Mouse (Mus musculus): ENCODE results near the gene Cgnl1. TPM values are rescaled to one million over a fixed set of nuclear protein-coding genes. Genes with fewer than 3 reads are reported as not detected.

Cgnl1 gene
- total RNA-seq, 2 experiments from 2014 or later, result 6.6 to 12.2 TPM

DNA sequence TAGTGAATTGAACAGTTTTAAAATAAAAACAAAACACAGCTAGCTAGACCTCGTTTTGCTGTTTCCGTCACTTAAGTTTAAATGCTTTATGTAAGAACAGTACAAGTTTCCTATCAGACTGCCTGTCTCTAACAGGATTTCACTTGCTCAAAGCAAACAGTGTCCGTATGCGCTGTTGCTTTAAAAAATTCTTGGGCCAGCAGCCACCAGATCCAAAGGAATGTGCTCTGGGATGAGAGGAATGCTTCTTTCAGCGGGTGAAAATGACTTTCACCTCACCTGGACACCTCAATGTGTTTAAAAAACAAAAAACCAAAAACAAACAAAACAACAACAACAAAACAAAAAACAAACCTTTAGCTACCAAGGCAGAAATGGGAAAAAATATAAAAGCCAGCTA lies 54.4 kb downstream of the Cgnl1 start:
- DNase-seq, result no peak

DNA sequence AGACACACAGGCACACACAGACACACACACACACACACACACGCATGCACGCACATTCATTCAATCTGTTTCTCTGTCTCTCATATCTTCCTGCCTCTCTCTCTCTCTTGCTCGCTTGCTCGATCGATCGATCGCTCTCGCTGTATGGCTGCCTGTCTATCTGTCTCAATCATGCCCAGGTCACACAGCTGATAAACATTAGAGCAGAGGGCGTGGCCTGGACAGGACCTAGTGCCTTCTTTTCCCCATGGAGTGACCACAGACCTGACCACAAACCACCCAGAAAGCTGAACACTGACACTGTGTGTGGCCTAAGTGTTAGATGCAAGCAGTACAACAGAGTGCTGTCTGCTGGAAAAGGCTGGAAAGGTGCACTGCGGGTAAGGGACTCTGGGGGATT lies 60.6 kb downstream of the Cgnl1 start:
- no peak for DNase-seq

DNA sequence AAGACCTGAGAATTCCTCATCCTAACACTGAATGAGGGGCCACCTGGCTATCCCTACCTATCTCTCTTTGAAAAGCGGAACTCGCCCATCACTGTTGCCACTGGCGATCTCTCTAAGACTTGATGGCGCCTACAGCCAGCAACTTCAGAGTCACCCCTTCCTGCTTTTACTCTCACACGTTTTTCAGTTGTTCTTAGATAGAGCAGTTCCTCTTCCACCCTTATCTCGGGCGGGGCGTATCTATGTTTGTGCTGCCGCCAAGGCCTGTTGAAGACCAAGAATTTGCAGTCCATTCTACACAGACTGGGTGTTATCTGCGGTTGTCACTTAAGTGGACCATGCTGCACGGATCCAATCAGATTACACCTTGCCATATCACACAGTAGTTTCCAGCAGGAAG lies 62.2 kb downstream of the Cgnl1 start:
- DNase-seq, result no peak

DNA sequence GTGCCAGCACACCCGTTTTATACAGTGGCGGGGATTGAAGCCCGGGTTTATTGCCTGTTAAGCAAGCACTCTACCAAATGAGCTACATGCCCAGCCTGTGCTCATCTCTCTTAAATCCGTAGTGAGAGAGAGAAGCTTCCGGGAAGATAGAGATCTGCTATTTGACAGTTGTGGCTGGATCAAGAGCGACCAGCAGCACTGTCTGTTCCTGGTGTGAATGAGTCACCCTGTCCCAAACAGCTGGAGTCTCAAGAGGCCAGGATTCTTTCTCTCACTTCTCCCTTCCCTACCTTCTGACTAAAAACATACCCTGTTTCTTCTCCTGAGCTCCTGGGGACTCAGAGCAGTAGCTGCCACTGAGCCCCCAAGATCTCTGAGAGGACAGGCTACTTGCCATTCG lies 63.4 kb downstream of the Cgnl1 start:
- no peak for DNase-seq

DNA sequence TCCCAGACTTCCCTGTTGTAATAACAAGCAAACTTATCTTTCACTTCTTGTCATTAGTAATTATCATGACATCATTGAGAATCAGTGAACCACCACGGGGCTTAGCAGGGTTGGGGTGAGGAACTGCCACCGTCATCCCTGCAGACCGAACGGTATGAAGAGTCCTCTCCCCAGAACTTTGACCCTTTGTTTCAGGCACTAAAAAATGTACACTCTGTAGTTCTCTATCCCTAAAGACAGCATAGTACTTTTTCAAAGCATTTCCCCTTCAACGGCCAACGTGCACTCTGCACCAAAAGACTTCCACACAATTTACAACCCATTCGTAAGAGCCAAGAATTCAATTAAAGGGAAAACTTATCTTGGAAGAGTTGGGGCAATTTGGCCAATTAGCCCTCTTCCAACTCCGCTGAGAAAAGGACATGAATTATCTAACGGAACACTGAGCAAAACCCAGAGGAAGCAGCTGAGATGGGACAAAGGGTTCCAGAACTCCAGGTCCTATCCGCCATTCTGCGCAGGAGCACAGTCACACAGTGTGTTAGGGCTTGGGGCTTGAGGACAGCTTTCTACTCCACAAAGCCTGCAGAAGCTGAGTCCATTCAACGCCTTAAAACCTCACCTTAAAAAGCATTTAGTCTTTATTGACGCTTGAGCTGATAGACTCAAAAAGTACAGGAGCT lies 66.9 kb downstream of the Cgnl1 start:
- DNase-seq, result no peak

DNA sequence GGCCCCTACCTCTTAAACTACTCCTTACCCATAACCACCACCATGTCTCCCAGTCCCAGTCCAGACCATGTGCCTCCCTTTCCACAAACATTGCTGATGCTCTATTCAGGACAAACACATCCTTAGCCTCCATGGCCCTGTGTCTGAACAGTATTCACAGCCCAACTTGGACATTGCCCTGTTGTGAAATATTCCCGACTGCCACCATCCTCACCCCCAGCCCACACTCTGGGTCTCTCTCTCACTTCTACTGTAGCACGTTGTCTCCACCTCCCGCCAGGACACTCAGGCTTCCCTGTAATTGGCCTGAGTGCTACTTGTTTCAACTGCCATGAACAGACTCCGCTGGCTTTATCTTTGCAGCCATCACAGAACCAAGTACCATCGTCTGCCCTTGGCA lies 72.3 kb downstream of the Cgnl1 start:
- no peak for DNase-seq

DNA sequence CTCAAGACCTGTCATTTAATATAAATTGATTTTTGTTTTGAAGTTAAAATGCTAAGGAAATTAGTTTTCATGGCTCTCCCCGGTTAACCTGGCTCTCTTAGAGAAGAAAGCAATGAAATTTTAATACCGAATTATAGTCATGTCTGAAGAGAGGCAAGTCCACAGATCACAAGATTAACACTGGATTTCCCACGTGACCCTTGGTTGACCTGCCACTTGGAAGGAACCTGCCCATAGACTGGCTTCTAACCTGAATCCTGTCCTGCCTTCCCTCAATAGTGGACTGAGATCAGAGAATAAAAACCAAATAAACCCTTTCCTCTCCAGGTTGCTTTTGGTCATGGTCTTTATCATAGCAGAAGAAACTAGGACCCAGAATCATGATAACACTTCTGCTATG lies 73.3 kb downstream of the Cgnl1 start:
- no peak for DNase-seq

DNA sequence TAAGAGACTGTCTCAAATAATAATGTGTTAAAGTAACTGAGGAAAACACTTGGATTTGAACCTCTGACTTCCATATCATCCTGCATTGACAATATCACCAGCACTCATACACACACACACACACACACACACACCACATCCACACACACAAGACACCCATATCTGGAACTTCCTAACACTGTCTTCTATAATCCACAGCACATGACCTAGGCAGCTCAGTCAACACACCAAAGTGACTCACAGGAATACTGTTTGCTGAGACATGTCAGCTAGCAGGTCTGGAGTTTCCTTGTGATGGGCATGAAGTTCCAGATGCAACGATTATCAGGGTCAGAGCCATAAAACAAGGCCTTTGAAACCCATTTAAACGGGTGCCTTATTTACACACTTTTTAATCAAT lies 74.2 kb downstream of the Cgnl1 start:
- no peak for DNase-seq

DNA sequence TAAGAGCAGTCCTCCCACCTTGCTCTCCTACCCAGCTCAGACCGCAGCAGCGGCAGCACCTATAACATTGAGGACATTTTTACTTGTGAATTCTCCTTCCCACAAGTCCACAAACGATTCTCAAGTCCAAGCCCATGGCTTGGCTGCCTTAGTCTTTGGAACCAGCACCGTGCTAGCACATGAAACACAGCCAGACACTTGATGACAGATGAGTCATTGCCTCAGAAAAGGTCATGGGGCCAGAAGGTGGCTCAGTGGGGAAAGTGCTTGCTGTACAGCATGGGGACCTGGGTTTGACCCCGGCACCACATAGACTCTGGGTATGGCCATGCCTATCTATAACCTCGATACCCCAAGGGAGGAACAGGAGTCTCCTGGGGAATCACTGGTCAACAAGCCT lies 74.6 kb downstream of the Cgnl1 start:
- DNase-seq, result peak; percentile 62

DNA sequence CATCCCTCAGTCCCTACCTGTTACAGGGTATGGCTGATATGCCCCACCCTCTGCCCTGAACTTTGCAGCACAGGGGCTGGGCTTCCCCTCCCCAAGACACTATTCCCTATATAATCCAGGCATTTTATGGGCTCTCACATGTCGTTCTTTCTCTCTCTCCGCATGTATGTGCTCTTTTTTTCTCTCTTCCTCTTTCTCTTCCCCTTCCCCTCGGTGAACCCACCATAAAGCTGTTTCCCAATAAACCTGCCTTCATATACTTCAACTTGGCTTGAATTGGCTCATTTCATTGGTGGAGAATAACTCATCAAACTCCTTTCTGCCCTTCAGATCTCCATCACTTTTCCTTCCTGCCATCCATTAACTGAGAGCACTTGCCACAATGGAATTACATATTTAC lies 76.3 kb downstream of the Cgnl1 start:
- DNase-seq, result no peak

DNA sequence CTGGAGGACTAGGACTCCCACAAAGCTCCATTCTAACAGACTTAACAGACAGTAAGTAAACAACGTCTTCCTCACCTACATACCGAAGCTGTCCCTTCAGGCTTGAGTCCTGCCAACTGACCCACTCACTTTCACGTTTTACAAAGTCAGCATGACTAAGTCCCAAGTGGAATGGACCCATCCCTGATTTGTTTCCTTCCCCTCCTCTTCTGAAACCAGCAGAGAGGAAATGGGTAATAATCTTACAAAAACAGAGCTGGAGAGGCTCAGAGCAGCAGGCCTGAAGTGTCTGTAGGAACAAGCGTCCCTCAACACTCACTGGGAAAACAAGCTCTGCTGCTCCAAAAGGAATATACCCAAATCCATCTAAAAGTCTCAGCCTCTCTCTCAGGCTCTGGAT lies 77.2 kb downstream of the Cgnl1 start:
- no peak for DNase-seq

DNA sequence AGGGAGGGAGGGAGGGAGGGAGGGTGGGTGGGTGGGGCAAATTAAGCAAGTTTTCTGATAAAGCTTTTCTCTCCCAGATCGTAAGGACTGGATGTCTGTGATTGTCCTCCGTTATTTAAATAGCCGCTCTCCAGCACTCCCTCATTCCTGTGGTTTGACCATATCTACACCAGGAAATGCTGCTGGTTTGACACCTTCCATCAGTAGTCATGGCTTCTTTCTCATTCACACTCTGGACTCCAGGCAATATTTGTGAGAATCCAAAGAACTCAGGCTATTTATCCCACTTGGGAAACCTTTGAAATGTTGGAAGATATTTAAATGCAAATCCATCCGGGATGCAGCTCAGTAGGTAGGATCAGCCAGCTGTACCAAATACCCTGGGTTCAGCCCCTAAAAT lies 77.6 kb downstream of the Cgnl1 start:
- no peak for DNase-seq

DNA sequence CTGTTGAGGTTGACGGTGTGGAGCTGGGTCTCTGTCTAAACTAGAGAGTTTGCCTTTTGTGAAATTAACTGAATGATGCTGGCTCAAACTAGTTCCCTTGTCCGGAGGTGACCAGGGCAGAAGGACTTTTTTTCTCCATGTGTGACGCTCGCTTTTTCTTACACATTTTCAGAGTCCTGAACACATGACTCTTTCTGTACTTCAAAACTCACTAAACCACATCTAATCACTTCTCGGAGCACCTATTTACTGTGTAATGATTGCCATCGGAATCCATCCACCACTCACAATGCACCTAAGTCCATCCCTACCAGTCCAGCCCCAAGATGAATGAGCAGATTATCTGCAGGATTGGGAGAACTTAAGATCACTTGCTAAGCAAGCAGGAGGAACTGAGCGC lies 79.2 kb downstream of the Cgnl1 start:
- no peak for DNase-seq

DNA sequence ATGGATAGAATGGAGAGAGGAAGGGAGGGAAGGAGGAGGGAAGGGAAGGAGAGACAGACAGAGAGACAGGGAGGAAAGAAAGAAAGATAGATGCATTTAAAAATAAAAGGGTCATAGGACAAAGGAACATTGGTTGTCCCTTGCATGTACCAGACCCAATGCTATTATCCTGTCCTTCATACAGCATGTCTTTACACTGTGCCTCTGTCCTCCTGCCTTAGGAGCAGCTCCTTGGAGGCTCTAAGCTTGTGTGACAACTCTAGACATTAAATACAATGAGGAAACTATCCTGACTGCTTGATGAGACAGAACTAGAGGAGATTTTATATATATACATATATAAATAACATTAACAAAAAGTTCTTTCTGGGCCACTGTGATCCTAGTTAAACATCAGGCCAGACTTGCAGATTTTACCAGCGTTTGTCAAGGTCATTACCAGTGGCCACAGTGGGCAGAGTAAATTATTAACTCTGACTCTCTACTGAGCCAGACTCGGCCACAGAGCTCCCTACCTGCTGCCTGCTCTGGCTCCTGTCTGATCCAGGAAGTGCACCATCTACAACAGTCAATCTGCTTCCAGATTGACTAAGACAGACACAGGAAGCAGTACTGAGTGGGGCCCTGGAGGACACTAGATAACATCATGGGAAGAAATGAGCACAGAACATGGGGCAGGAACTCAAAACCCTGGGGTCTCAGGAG lies 81.9 kb downstream of the Cgnl1 start:
- DNase-seq, result no peak

DNA sequence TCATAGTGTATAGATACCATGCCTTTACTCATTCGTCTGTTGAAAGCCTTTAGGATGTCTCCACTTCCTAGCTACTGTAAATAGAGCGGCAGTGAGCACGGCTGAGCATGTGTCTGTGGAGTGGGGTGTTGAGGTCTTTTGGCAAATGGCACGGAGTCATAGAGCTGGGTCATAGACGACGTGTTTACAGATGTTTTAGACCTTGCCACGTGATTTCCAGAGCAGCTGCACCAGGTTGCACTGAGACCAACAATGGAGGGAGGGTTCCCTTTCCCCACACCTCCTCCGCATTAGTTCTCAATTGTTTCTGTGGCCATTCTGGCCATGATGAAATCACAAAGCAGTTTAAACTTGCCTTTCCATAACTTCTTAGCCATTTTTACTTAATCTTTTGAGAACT lies 84.9 kb downstream of the Cgnl1 start:
- no peak for DNase-seq

DNA sequence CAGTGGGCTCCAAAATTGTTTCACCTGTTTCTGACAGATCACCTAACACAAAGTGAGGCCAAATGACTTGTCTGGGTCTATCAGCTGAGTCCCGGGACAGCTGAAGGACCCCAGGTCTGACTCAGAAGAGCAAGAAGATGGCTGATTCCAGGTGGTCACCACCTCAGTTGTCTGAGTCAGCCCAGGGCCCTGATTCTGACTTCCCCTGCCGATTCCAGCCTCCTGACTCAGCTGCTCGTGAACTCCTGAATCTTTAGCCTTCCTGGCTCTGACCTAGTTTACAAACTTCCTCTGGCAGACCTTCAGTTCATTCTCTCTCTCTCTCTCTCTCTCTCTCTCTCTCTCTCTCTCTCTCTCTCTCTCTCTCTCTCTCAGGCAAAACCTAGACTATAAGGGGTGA lies 86.6 kb downstream of the Cgnl1 start:
- DNase-seq, result no peak

DNA sequence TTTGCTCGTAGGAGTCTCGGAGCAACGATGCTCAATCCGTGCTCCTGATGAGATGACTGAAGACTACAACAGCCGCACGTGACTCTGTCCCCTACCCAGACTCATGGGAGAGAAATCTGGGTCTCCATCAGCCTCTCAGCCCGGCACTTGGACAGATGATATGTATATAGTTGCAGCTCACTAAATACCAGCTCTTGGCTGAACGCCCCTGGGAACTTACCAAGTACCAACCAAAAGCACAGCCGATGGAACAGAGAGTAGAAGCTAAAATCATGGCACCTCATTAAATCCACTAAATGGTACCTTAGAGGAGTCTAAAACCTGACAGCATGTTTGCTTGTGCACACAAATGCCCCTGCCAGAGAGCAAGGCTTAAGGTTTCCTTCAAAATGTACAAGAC lies 91.0 kb downstream of the Cgnl1 start:
- DNase-seq, result no peak

DNA sequence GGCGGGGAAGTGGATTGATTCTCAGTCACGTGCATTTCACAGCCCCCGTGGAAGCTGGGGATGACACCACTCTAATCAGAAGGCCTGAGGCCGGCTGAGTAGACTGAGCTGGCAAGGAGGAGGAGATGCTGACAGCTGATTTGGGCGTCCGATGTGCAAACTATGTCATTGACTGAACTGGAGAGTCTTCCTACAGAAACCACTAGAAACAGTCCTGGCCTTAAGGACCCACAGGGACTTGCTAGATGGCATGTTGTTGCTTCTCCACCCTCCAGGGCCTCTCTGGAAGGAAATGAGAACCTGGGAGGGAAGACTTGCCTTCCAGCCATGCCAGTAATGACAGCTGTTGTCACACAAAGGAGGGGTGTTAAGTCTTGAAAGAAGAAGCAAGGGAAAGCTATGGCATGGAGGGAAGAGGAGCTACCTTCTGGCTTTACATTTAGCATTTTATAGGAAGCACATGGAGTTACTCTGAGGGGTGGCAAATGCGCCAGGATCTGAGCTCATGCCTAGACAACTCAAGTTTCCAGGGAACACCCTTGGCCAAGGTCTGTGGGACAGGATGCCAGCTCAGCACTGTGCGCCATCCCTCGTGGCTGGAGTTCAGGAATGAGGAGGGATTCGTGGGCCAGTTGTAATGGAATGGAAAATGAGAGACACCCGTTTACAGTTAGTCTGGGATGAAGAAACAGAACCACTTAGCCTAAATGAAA lies 92.1 kb downstream of the Cgnl1 start:
- DNase-seq, result peak; percentile 79

DNA sequence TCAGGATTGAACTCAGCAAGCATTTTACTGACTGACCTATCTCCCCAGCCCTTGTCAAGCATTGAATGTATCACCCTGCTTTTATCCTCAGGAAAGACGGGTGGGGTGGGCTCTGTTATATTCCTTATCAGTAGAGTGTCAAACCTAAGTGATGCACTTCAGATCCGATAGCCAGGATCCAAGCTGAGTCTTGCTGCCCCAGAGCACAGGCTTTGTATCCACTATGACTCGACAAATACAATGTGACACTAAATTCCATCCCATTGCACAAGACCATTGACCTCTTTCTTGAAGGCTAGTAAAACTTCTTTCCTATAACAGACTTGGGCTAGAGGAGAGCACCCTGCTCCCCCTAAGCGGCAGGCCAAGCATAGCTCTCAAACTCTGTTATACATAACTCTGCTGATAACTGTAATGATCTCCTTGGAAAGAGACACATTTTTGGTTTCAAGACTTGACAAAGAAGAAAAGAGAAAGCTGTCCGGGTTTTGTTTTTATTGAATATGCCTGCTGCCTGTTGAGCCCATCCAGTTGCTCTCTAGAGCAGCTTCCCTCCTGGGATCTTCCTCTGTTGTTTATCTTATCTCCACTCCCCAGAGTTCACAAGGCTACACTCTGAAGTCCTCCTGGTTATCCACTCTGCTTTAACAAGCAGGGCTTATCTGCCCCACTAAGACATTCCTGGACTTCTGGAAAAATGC lies 94.3 kb downstream of the Cgnl1 start:
- DNase-seq, result no peak

DNA sequence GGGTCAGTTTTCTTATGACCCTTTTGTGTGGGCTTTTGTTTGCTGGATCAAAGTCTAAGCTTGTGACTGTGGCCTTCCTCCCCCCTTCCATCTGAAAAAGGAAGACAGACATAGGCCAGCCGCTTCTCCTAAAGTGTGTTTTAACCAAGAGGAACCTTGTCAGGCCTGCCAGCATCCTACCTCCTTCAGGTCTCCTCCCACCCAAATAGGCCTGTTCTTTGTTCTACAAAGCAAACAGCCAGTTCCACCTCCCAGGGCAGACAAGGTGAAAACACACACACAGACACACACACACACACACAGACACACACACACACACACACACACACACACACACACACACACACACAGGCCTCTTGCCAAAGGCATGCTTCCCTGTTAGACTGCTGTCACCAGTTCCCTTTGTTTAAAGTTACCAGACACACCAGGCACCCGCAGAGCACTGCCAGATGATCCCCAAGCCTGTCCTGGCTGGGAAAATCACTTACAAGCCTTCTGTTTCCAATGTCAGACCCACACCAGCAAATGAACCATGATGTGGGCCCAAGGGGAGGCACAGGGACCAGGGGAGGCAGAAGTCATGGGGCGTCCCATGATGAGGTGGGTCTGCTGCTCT lies 95.5 kb downstream of the Cgnl1 start:
- no peak for DNase-seq

DNA sequence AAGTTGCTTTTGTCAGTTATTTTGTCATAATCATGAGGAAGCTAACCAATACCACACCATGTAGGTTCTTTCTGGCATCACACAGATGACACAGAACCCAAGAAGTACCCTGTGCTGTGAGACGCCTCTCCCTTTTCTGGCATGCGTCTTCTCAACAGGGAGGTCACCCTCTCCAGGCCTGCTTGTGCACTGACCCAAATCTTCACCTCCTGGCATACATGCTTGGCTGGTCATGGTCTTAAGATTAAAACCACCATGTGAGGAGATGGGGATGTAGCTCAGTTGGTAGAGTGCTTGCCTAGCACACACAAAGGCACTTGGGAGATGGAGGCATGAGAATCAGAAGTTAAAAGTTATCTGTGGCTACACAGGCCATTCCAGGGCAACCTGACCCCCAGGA lies 96.2 kb downstream of the Cgnl1 start:
- no peak for DNase-seq

DNA sequence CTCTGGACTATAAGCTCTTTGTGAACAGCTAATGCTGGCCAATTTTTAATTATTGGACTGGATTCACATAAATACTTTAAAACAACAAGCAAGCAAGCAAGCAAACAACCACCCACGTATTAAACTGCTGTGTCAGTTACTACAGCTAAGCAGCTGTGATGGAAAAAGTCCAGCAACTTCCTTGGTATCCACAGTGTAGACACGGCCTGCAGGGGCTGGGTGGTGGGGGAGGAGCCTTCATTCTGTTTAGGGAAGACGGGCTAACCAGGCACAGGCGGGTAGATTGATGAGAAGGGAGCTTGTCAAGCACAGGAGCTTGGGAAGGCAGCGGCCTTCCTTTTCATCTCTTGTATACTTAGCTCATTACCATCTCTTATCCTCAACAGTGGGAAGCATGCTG lies 96.9 kb downstream of the Cgnl1 start:
- no peak for DNase-seq

DNA sequence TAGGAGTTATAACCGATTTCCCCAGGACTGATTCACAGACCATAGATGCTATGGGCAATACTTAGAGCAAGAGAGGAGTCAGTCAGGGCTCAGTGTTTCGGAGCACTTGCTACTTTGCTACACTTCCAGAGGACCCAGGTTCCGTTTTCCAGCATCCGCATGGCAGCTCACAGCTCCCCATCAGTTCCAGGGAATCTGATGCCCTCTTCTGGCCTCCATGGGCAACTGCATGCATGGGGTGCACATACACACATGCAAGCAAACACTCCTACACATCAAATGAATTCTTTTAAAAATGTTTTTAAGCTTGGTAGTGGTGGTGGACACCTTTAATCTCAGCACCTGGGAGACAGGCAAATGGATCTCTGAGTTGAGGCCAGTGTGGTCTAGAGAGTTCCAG lies 98.9 kb downstream of the Cgnl1 start:
- no peak for DNase-seq
